11 mouse cellular contexts compared by ENCODE assay signal in the genomic region with DNA sequence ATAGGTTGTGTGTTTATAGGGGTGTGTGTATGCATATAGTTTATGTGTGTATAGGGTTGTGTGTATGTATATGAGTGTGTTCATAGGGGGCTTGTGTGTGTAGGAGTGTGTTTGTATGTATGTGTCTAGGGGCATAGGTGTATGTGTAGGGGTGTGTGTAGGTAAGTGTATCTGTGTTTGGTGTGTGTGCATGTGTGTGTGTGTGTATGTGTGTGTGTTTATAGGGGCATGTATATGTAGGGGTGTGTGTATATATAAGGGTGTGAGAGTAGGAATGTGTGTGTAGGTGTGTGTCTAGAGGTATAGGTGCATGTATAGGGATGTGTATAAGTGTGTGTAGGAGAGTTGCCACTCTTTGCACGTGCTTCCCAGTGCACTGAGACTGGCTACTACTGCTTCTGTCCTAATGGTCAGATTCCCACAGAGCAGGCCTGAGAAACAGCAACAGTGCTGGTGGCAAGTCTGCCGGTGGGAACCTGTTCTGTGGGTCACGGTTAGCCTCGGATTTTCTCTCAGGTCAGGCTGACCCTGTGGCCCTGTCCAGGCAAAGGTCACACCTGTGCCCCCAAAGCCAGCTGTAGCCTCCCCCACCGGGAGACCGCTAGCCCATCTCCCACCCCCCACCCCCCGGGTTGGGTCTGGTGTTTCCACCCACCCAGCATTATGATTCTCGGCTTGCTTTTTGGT.
DNase-seq lines count a peak whose midpoint lies in the region; ATAC-seq and TF ChIP-seq lines count a peak whose summit lies in the region.
"Had no signal": no experiment of that assay in that cellular context is flagged by ENCODE, and none has a peak within 500 bp of the region (broad histone marks: within the 10 kb centered on the region; RNA-seq: fewer than 3 reads in every experiment).

No protein-coding gene starts in this region.

- peaks cover 54% of the 10 kb centered on the region for H3K4me1 ChIP-seq in midbrain, embryonic 10.5 days
- peaks cover 15% of the 10 kb centered on the region for H3K4me1 ChIP-seq in midbrain, postnatal 0 days (ENCODE audit: insufficient read depth, low read length)
- peaks cover 19% of the 10 kb centered on the region for H3K4me1 ChIP-seq in forebrain, embryonic 14.5 days (ENCODE audit: control insufficient read depth, insufficient read depth, low read length)
- H3K4me1 ChIP-seq in limb, embryonic 13.5 days, result peaks cover 23% of the 10 kb centered on the region
- H3K4me1 ChIP-seq in neural tube, embryonic 14.5 days (ENCODE audit: control insufficient read depth, insufficient read depth, low read length), result peaks cover 9% of the 10 kb centered on the region

- H3K27me3 ChIP-seq in midbrain, embryonic 10.5 days (ENCODE audit: low read depth, poor library complexity, severe bottlenecking), result no peaks in the 10 kb centered on the region
- no peaks in the 10 kb centered on the region for H3K27me3 ChIP-seq in midbrain, postnatal 0 days (ENCODE audit: insufficient read depth, low read length)
- H3K27me3 ChIP-seq in forebrain, embryonic 14.5 days (replicated peaks; ENCODE audit: control insufficient read depth, insufficient read depth, low read length), result no peaks in the 10 kb centered on the region
- no peaks in the 10 kb centered on the region for H3K27me3 ChIP-seq in limb, embryonic 13.5 days
- no peaks in the 10 kb centered on the region for H3K27me3 ChIP-seq in neural tube, embryonic 14.5 days (ENCODE audit: control insufficient read depth, insufficient read depth, low read length)
- H3K27me3 ChIP-seq: embryonic facial prominence, embryonic 13.5 days; Patski had no signal

- no peak for ATAC-seq in midbrain, postnatal 0 days (ENCODE audit: low FRiP score)
- ATAC-seq in forebrain, embryonic 14.5 days, result 0 out of 2 replicates have a peak, but pooled peaks have one; percentile 13
- 0 out of 2 replicates have a peak, but pooled peaks have one; percentile 15 for ATAC-seq in limb, embryonic 13.5 days (ENCODE audit: low FRiP score, low read depth)
- ATAC-seq in neural tube, embryonic 14.5 days (ENCODE audit: low read depth), result 0 out of 2 replicates have a peak, but pooled peaks have one; percentile 12
- ATAC-seq: Patski had no signal

- TF ChIP-seq CTCF in midbrain, postnatal 0 days (IDR thresholded peaks at IDR 0.05), result no peak

- DNase-seq in midbrain, embryonic 10.5 days (ENCODE audit: low spot score), result peak; percentile 45
- DNase-seq in midbrain, postnatal 0 days (ENCODE audit: low spot score), result no peak
- DNase-seq in forebrain, embryonic 14.5 days (ENCODE audit: low spot score), result no peak
- no peak for DNase-seq in urinary bladder, postnatal 4 days (ENCODE audit: low spot score in 2 of 2)
- no peak for DNase-seq in left cerebral cortex, adult 9 months (ENCODE audit: low spot score in 2 of 2)
- DNase-seq: gastrocnemius, postnatal 36 days; lung, adult 2 months had no signal

- no peak overlapping the region for H3K4me2 ChIP-seq in midbrain, postnatal 0 days (ENCODE audit: low read depth, low read length, poor library complexity, severe bottlenecking)
- peak overlapping the region; percentile 57; the same call in 1 of the 2 replicates for H3K4me2 ChIP-seq in forebrain, embryonic 14.5 days (ENCODE audit: low read length)
- H3K4me2 ChIP-seq in limb, embryonic 13.5 days (replicated peaks), result peak overlapping the region; percentile 66
- no peak overlapping the region for H3K4me2 ChIP-seq in neural tube, embryonic 14.5 days (ENCODE audit: low read depth, low read length)

- H3K9me3 ChIP-seq in midbrain, embryonic 10.5 days (replicated peaks), result no peaks in the 10 kb centered on the region
- H3K9me3 ChIP-seq in midbrain, postnatal 0 days (ENCODE audit: low read length), result no peaks in the 10 kb centered on the region
- H3K9me3 ChIP-seq in forebrain, embryonic 14.5 days (replicated peaks; ENCODE audit: control insufficient read depth, low read length), result no peaks in the 10 kb centered on the region
- H3K9me3 ChIP-seq in limb, embryonic 13.5 days, result no peaks in the 10 kb centered on the region
- H3K9me3 ChIP-seq in neural tube, embryonic 14.5 days (ENCODE audit: control insufficient read depth, low read length), result no peaks in the 10 kb centered on the region
- H3K9me3 ChIP-seq: embryonic facial prominence, embryonic 13.5 days had no signal

- peak overlapping the region; percentile 51; the same call in 1 of the 2 replicates for H3K4me3 ChIP-seq in midbrain, embryonic 10.5 days
- H3K4me3 ChIP-seq in midbrain, postnatal 0 days (ENCODE audit: low read depth, low read length), result no peak overlapping the region
- no peak overlapping the region for H3K4me3 ChIP-seq in forebrain, embryonic 14.5 days (ENCODE audit: low read depth, low read length)
- H3K4me3 ChIP-seq in limb, embryonic 13.5 days, result no peak overlapping the region
- H3K4me3 ChIP-seq in neural tube, embryonic 14.5 days (ENCODE audit: low read depth, low read length), result no peak overlapping the region

- no peaks in the 10 kb centered on the region for H3K36me3 ChIP-seq in midbrain, embryonic 10.5 days
- H3K36me3 ChIP-seq in midbrain, postnatal 0 days (ENCODE audit: insufficient read depth, low read length), result no peaks in the 10 kb centered on the region
- no peaks in the 10 kb centered on the region for H3K36me3 ChIP-seq in forebrain, embryonic 14.5 days (ENCODE audit: control insufficient read depth, insufficient read depth, low read length)
- H3K36me3 ChIP-seq in limb, embryonic 13.5 days, result no peaks in the 10 kb centered on the region
- H3K36me3 ChIP-seq in neural tube, embryonic 14.5 days (ENCODE audit: control insufficient read depth, insufficient read depth, low read length), result no peaks in the 10 kb centered on the region
- H3K36me3 ChIP-seq: embryonic facial prominence, embryonic 13.5 days had no signal

- 8% methylated on average over 8 of the region's 8 CpGs for WGBS in midbrain, embryonic 10.5 days
- 11% methylated on average over 8 of the region's 8 CpGs for WGBS in midbrain, postnatal 0 days
- WGBS in forebrain, embryonic 14.5 days, result 10% methylated on average over 8 of the region's 8 CpGs
- 29% methylated on average over 8 of the region's 8 CpGs for WGBS in limb, embryonic 13.5 days
- 7% methylated on average over 8 of the region's 8 CpGs for WGBS in neural tube, embryonic 14.5 days

- H3K27ac ChIP-seq in midbrain, embryonic 10.5 days (replicated peaks), result peak overlapping the region; percentile 96
- no peak overlapping the region for H3K27ac ChIP-seq in midbrain, postnatal 0 days (ENCODE audit: low read depth, low read length)
- no peak overlapping the region; the same call in none of the 2 replicates for H3K27ac ChIP-seq in forebrain, embryonic 14.5 days (ENCODE audit: low read depth, low read length)
- H3K27ac ChIP-seq in limb, embryonic 13.5 days, result no peak overlapping the region
- H3K27ac ChIP-seq in neural tube, embryonic 14.5 days (ENCODE audit: low read depth, low read length), result no peak overlapping the region

- no peak overlapping the region for H3K9ac ChIP-seq in midbrain, postnatal 0 days (replicated peaks; ENCODE audit: low read length, poor library complexity, severe bottlenecking)
- no peak overlapping the region for H3K9ac ChIP-seq in forebrain, embryonic 14.5 days (ENCODE audit: low read length)
- H3K9ac ChIP-seq in limb, embryonic 13.5 days, result no peak overlapping the region
- no peak overlapping the region for H3K9ac ChIP-seq in neural tube, embryonic 14.5 days (replicated peaks; ENCODE audit: low read depth, low read length)

Comparison
In these comparisons a context has a peak if more than half of its experiments do, and no peak if none do; other contexts are left out.
1. H3K4me2 ChIP-seq: peak in forebrain, embryonic 14.5 days (single experiment) and limb, embryonic 13.5 days (single experiment); none in midbrain, postnatal 0 days (single experiment) and neural tube, embryonic 14.5 days (single experiment).